Comparison of ENCODE assay signal across 23 mouse cellular contexts in the genomic region with DNA sequence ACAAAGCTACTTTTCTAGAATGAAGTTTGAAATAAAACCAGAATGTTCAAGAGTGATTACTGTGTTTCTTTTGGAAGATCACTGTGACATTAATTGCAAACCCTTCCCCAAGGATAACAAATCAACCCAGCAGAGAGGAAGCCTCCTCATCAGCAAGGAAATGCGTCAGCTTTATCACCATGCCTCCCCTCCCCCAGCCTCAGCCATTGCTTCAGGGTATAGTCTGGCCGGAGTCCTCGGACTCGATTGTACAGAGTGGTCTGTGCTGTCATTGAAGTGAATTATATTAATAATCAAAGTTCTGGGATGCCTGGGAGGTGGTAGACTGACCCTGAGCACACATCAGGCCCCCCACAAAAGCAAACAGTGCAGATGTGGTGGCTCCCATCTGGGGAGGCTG. TPM values are rescaled to one million over a fixed set of nuclear protein-coding genes. Genes with fewer than 3 reads are reported as not detected.
DNase-seq lines count a peak whose midpoint lies in the region; ATAC-seq lines count a peak whose summit lies in the region.
"Had no signal": no experiment of that assay in that cellular context is flagged by ENCODE, and none has a peak within 500 bp of the region (broad histone marks: within the 10 kb centered on the region; RNA-seq: fewer than 3 reads in every experiment).

No protein-coding gene starts in this region.

- ATAC-seq in heart, embryonic 14.5 days (ENCODE audit: insufficient number of reproducible peaks, insufficient read depth, low FRiP score, low read depth), result 0 out of 2 replicates have a peak, but pooled peaks have one; percentile 55
- ATAC-seq: activated CD4-positive, CD25-positive, alpha-beta regulatory T cell, adult 4 months; CD4-positive, CD25-positive, alpha-beta regulatory T cell, adult 4 months; forebrain, embryonic 14.5 days; forebrain, embryonic 16.5 days; Patski had no signal

- no peak overlapping the region for H3K4me2 ChIP-seq in heart, embryonic 14.5 days (ENCODE audit: low read length)
- H3K4me2 ChIP-seq: embryonic facial prominence, embryonic 12.5 days; forebrain, embryonic 12.5 days had no signal

- H3K36me3 ChIP-seq in heart, embryonic 14.5 days (ENCODE audit: control insufficient read depth, insufficient read depth, low read length), result no peaks in the 10 kb centered on the region
- H3K36me3 ChIP-seq: embryonic facial prominence, embryonic 10.5 days; embryonic facial prominence, embryonic 12.5 days; forebrain, embryonic 12.5 days; G1E had no signal

- no peak overlapping the region for H3K4me3 ChIP-seq in heart, embryonic 14.5 days (ENCODE audit: control insufficient read depth in 1 of 2, insufficient read depth in 1 of 2, low read depth in 1 of 2, low read length in 2 of 2)
- H3K4me3 ChIP-seq: embryonic facial prominence, embryonic 10.5 days; embryonic facial prominence, embryonic 12.5 days; forebrain, embryonic 12.5 days had no signal

- H3K27me3 ChIP-seq in heart, embryonic 14.5 days (ENCODE audit: control insufficient read depth, insufficient read depth, low read length), result peaks cover 58% of the 10 kb centered on the region

- peaks cover 0 to 21% of the 10 kb centered on the region in 2 experiments; a peak in 2 of 4 replicates for H3K4me1 ChIP-seq in heart, embryonic 14.5 days (ENCODE audit: control insufficient read depth in 2 of 2, insufficient read depth in 2 of 2, low read length in 2 of 2)

- WGBS in heart, embryonic 14.5 days, result 23% methylated on average over 4 of the region's 4 CpGs

- H3K27ac ChIP-seq in heart, embryonic 14.5 days (replicated peaks in 1 of 2; ENCODE audit: control insufficient read depth in 1 of 2, insufficient read depth in 1 of 2, low read depth in 2 of 2, low read length in 2 of 2), result no peak overlapping the region
- H3K27ac ChIP-seq: embryonic facial prominence, embryonic 10.5 days; embryonic facial prominence, embryonic 12.5 days; forebrain, embryonic 12.5 days had no signal

- DNase-seq in heart, adult 11 months, result no peak
- peak; percentile 39 for DNase-seq in R1 (ENCODE audit: low read depth, low spot score)
- DNase-seq in ovary, postnatal 36 days (ENCODE audit: low spot score), result no peak
- no peak for DNase-seq in frontal cortex, adult 2 months (ENCODE audit: extremely low spot score in 1 of 2, low spot score in 1 of 2)
- DNase-seq: adrenal gland, adult 8-10 months; adrenal gland, postnatal 14 days; adrenal gland, postnatal 36 days; B cell, adult 2 months; cerebellum, adult 11-12 months; cerebellum, adult 2 months; cerebellum, adult 9-10 months; cerebellum, postnatal 10 days; cerebellum, postnatal 25 days had no signal

- no peak overlapping the region for H3K9ac ChIP-seq in heart, embryonic 14.5 days (ENCODE audit: low read length)
- H3K9ac ChIP-seq: embryonic facial prominence, embryonic 12.5 days; forebrain, embryonic 12.5 days had no signal

- H3K9me3 ChIP-seq in heart, embryonic 14.5 days (ENCODE audit: control insufficient read depth, low read length), result peaks cover 8% of the 10 kb centered on the region
- H3K9me3 ChIP-seq: forebrain, embryonic 12.5 days had no signal

RNA-seq across cellular contexts. Expression of gene Tfap2c, which starts 5.4 kb away (rescaled TPM):
- polyA plus RNA-seq in heart, embryonic 14.5 days (2014; fragmentation: Nextera tagmentation; extraction: Ambion mirVana), result not detected in 2 replicates
- 2.7 and 3.1 TPM in 2 replicates for polyA plus RNA-seq in frontal cortex, adult 2 months (2012; rRNA removed)
- polyA plus RNA-seq: activated CD4-positive, CD25-positive, alpha-beta regulatory T cell, adult 4 months; G1E had no signal
